Mouse (Mus musculus): ENCODE results near the gene Stat3. TPM values are rescaled to one million over a fixed set of nuclear protein-coding genes. Genes with fewer than 3 reads are reported as not detected.

Stat3 gene
- polyA plus RNA-seq, 1 experiment from 2014 or later: 49.2 TPM

- Histone ChIP-seq H3K4me2 (ENCODE audit: low read length) (no peak overlapping the region), H3K4me1 (ENCODE audit: control insufficient read depth, insufficient read depth, low read depth, low read length) (no peaks in the 10 kb centered on the region), H3K9ac (ENCODE audit: low read depth, low read length) (no peak overlapping the region), H3K9me3 (ENCODE audit: control insufficient read depth, low read length) (no peaks in the 10 kb centered on the region), H3K36me3 (ENCODE audit: control insufficient read depth, insufficient read depth, low read length) (no peaks in the 10 kb centered on the region), H3K27me3 (replicated peaks; ENCODE audit: control insufficient read depth, insufficient read depth, low read length) (no peaks in the 10 kb centered on the region; the same call in 1 of the 2 replicates), H3K4me3 (ENCODE audit: low read length) (no peak overlapping the region), H3K27ac (ENCODE audit: low read depth, low read length) (no peak overlapping the region)
- ATAC-seq: no peak
- 83% methylated on average over 8 of the region's 8 CpGs for WGBS
These were observed 68.4 kb downstream of the Stat3 start for GRCm38 (mm10) chr11:100870968-100871350.

DNA sequence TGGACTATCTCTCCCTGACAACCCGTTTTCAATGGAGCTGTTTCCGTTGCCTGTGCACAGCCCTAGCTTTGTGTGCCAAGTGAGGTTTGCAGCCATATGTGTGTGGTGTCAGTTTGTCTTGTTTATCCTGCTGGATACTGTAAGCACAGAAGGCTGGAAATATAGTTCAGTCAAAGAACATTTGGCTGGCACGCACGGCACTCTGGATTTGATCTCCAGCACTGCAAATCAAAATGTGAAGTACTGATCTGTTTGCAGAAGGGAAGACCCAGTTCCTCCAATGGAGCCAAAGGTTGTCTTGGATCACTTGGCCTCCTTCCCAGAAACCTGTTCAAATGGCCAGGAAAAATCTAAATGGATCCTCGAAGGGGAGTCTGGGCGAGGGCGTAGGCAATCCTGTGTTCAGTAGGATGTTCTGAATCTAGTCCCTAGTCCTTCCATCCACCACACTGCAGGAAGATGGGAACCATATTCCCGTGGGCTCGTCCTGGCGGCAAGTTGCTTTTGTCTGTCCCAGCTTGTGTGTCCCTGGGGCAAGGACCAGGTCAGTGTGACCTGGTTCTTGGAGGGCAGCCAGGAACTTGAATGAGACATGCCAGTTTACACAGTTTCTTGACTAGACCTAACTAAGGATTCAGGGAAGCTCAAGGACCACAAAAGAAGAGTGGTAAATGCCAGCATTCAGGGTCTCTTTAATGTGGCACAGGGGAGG is 68.9 kb downstream of the Stat3 start:
- H3K4me3 ChIP-seq (ENCODE audit: low read length): no peak overlapping the region
- no peaks in the 10 kb centered on the region for H3K4me1 ChIP-seq (ENCODE audit: control insufficient read depth, insufficient read depth, low read depth, low read length)
- H3K4me2 ChIP-seq (ENCODE audit: low read length): no peak overlapping the region
- H3K27me3 ChIP-seq (replicated peaks; ENCODE audit: control insufficient read depth, insufficient read depth, low read length): no peaks in the 10 kb centered on the region
- no peak overlapping the region for H3K27ac ChIP-seq (ENCODE audit: low read depth, low read length)
- no peaks in the 10 kb centered on the region for H3K36me3 ChIP-seq (ENCODE audit: control insufficient read depth, insufficient read depth, low read length)
- ATAC-seq: no peak
- H3K9me3 ChIP-seq (ENCODE audit: control insufficient read depth, low read length): no peaks in the 10 kb centered on the region
- WGBS: 61% methylated on average over 10 of the region's 10 CpGs
- no peak overlapping the region for H3K9ac ChIP-seq (ENCODE audit: low read depth, low read length)

DNA sequence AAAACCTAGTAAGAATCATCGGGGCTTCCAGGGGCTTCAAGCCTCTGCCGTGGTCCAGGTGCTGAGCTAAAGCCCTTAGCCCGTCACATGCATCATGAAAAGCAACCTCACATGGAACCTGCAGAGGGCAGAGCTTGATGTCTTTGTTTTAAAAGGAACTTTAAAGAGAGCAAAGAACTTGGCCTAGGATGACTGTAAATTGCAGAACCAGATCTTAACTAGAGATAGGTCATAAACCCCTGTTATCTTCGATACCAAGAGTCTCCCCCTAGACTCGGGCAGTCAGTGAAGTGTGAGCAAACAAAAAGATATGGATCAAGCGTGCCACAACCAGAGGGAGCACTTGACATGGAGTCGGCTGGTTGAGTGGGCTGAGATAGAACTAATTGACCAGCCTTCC is 73.7 kb downstream of the Stat3 start:
- Histone ChIP-seq H3K4me3 (ENCODE audit: low read length) (no peak overlapping the region), H3K27ac (ENCODE audit: low read depth, low read length) (no peak overlapping the region), H3K4me1 (ENCODE audit: control insufficient read depth, insufficient read depth, low read depth, low read length) (no peaks in the 10 kb centered on the region), H3K9me3 (ENCODE audit: control insufficient read depth, low read length) (no peaks in the 10 kb centered on the region), H3K36me3 (ENCODE audit: control insufficient read depth, insufficient read depth, low read length) (no peaks in the 10 kb centered on the region), H3K4me2 (ENCODE audit: low read length) (no peak overlapping the region), H3K27me3 (replicated peaks; ENCODE audit: control insufficient read depth, insufficient read depth, low read length) (peaks cover 5% of the 10 kb centered on the region), H3K9ac (ENCODE audit: low read depth, low read length) (no peak overlapping the region)
- no peak for ATAC-seq
- WGBS: 86% methylated on average over 7 of the region's 7 CpGs

GRCm38 (mm10) chr11:100863141-100863540 is 76.2 kb downstream of the Stat3 start:
- Histone ChIP-seq H3K27me3 (replicated peaks; ENCODE audit: control insufficient read depth, insufficient read depth, low read length) (peaks cover 8% of the 10 kb centered on the region), H3K9me3 (ENCODE audit: control insufficient read depth, low read length) (no peaks in the 10 kb centered on the region), H3K4me3 (ENCODE audit: low read length) (no peak overlapping the region), H3K4me2 (ENCODE audit: low read length) (no peak overlapping the region), H3K36me3 (ENCODE audit: control insufficient read depth, insufficient read depth, low read length) (no peaks in the 10 kb centered on the region), H3K27ac (ENCODE audit: low read depth, low read length) (no peak overlapping the region), H3K9ac (ENCODE audit: low read depth, low read length) (no peak overlapping the region), H3K4me1 (ENCODE audit: control insufficient read depth, insufficient read depth, low read depth, low read length) (peaks cover 5% of the 10 kb centered on the region)
- WGBS: 89% methylated on average over 10 of the region's 10 CpGs
- ATAC-seq: no peak

DNA sequence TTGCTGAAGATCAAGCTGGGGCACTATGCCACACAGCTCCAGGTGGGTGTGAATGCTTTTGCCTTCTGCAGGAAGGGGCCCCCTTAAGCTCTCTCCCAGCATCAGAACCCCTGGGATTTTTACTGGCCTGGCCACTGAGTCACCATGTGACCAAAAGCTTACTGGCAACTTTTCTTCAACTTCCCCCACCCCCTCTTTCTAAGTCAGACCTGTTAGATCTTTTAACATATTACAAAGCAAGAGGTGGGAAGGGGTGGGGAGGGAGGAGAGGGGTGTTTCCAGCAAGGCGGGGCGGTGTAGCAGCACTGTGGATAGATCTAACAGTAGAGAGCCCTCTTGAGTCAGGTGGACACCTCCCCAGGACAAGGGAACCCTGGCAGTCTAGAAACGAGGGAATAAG is 77.5 kb downstream of the Stat3 start:
- Histone ChIP-seq H3K4me1 (ENCODE audit: control insufficient read depth, insufficient read depth, low read depth, low read length) (peaks cover 5% of the 10 kb centered on the region), H3K4me2 (ENCODE audit: low read length) (no peak overlapping the region), H3K9ac (ENCODE audit: low read depth, low read length) (no peak overlapping the region), H3K27ac (ENCODE audit: low read depth, low read length) (no peak overlapping the region), H3K4me3 (ENCODE audit: low read length) (no peak overlapping the region), H3K36me3 (ENCODE audit: control insufficient read depth, insufficient read depth, low read length) (no peaks in the 10 kb centered on the region), H3K27me3 (replicated peaks; ENCODE audit: control insufficient read depth, insufficient read depth, low read length) (peaks cover 8% of the 10 kb centered on the region), H3K9me3 (ENCODE audit: control insufficient read depth, low read length) (no peaks in the 10 kb centered on the region)
- no peak for ATAC-seq
- WGBS: 30% methylated on average over 3 of the region's 3 CpGs

- peaks cover 8% of the 10 kb centered on the region for H3K27me3 ChIP-seq (replicated peaks; ENCODE audit: control insufficient read depth, insufficient read depth, low read length)
- no peak overlapping the region for H3K27ac ChIP-seq (ENCODE audit: low read depth, low read length)
- no peak overlapping the region for H3K4me3 ChIP-seq (ENCODE audit: low read length)
- H3K36me3 ChIP-seq (ENCODE audit: control insufficient read depth, insufficient read depth, low read length): no peaks in the 10 kb centered on the region
- H3K9ac ChIP-seq (ENCODE audit: low read depth, low read length): no peak overlapping the region
- no peak for ATAC-seq
- WGBS: 92% methylated on average over 7 of the region's 7 CpGs
- peaks cover 5% of the 10 kb centered on the region for H3K4me1 ChIP-seq (ENCODE audit: control insufficient read depth, insufficient read depth, low read depth, low read length)
- H3K4me2 ChIP-seq (ENCODE audit: low read length): no peak overlapping the region
- H3K9me3 ChIP-seq (ENCODE audit: control insufficient read depth, low read length): no peaks in the 10 kb centered on the region
These were observed 78.0 kb downstream of the Stat3 start for GRCm38 (mm10) chr11:100861335-100861734.

DNA sequence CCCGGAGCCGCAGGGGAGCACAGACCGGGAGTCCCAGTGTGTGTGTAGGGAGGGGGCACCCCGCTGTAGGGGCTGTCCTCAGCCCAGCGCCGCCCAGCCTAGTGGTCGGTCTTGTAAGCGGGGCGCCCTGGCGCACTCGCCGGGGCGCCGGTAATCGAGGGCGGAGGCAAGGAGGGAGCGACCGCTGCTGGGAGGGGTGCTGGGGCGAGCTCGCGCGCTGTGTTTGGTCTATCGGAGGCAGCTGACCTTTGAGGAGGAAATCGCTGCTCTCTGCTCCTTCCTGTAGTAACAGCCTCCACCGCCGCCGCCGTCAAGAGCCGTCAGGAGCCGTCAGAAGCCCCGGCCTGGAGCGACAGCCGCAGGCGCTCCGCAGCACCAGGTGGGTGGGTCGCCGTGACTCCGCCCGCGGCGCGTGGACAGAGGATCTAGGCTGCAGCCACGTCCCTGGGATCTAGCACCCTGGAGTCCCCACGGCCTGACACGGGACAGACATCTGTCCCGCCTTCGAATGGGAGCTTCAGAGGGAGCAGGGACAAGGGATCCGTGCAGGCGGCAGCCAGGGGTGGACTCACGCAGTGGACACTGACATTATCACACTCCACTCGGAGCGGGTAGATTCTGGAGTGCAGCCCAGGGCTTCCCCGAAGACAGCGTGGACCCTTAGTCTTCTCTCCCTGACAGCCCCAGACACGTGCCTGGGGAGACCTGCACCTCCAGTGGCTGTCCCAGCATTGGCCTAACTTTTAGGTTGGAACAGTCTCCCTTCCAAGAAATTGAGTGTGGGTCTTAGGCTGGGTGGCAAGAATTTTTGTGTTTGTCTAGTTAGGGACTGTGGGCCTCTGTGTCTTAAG is 78.9 kb downstream of the Stat3 start:
- peak; percentile 67 for ATAC-seq
- Histone ChIP-seq H3K4me3 (ENCODE audit: low read length) (peak overlapping the region; percentile 50), H3K27me3 (replicated peaks; ENCODE audit: control insufficient read depth, insufficient read depth, low read length) (peaks cover 8% of the 10 kb centered on the region), H3K4me2 (ENCODE audit: low read length) (peak overlapping the region; percentile 72), H3K4me1 (ENCODE audit: control insufficient read depth, insufficient read depth, low read depth, low read length) (peaks cover 5% of the 10 kb centered on the region), H3K9ac (ENCODE audit: low read depth, low read length) (peak overlapping the region; percentile 59), H3K27ac (ENCODE audit: low read depth, low read length) (no peak overlapping the region), H3K9me3 (ENCODE audit: control insufficient read depth, low read length) (no peaks in the 10 kb centered on the region), H3K36me3 (ENCODE audit: control insufficient read depth, insufficient read depth, low read length) (no peaks in the 10 kb centered on the region)
- 4% methylated on average over 47 of the region's 55 CpGs for WGBS

DNA sequence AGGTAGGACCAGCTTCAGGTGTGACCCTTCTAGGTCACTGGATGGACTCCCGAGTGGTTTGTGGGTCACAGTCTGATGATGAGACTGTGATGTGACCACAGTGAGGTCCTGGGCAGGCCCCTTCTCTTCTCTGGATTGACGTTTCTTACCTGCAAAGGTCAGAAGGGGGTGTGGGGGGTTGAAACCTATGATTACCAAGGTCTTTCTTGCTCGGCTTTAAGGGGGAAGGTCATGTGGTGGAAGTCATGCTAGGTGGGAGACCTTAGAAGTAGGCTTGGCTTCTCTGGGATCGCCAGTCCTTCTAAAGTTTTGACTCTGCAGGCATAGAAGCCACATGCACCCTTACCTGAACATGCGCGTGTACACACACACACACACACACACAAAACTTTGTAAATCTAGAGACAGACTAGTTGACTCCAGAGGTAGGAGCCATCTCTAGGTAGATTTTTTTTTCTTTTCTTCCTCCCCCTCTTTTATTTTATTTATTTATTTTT is 79.7 kb downstream of the Stat3 start:
- Histone ChIP-seq H3K9ac (ENCODE audit: low read depth, low read length) (no peak overlapping the region), H3K27me3 (replicated peaks; ENCODE audit: control insufficient read depth, insufficient read depth, low read length) (peaks cover 8% of the 10 kb centered on the region), H3K4me1 (ENCODE audit: control insufficient read depth, insufficient read depth, low read depth, low read length) (peaks cover 5% of the 10 kb centered on the region), H3K9me3 (ENCODE audit: control insufficient read depth, low read length) (no peaks in the 10 kb centered on the region), H3K4me2 (ENCODE audit: low read length) (peak overlapping the region; percentile 72), H3K36me3 (ENCODE audit: control insufficient read depth, insufficient read depth, low read length) (no peaks in the 10 kb centered on the region), H3K27ac (ENCODE audit: low read depth, low read length) (no peak overlapping the region), H3K4me3 (ENCODE audit: low read length) (peak overlapping the region; percentile 50)
- ATAC-seq: no peak
- WGBS: 59% methylated on average over 6 of the region's 6 CpGs

GRCm38 (mm10) chr11:100858935-100859578 is 80.3 kb downstream of the Stat3 start, which contains the start of gene Stat5a:
TSS of gene Stat5a (plus strand) at chr11:100859351.
- H3K27ac ChIP-seq (ENCODE audit: low read depth, low read length): no peak within 1 kb of the TSS
- WGBS: 44% methylated on average over 9 of the region's 9 CpGs
- H3K36me3 ChIP-seq (ENCODE audit: control insufficient read depth, insufficient read depth, low read length): no peaks in the 10 kb centered on the region
- H3K27me3 ChIP-seq (replicated peaks; ENCODE audit: control insufficient read depth, insufficient read depth, low read length): peaks cover 8% of the 10 kb centered on the region
- H3K4me1 ChIP-seq (ENCODE audit: control insufficient read depth, insufficient read depth, low read depth, low read length): peaks cover 5% of the 10 kb centered on the region
- peak within 1 kb of the TSS; percentile 72 for H3K4me2 ChIP-seq (ENCODE audit: low read length)
- H3K9ac ChIP-seq (ENCODE audit: low read depth, low read length): peak within 1 kb of the TSS; percentile 59
- peak within 1 kb of the TSS; percentile 50 for H3K4me3 ChIP-seq (ENCODE audit: low read length)
- ATAC-seq: peak; percentile 50; the same call in 1 of the 2 replicates
- no peaks in the 10 kb centered on the region for H3K9me3 ChIP-seq (ENCODE audit: control insufficient read depth, low read length)
